Mouse (Mus musculus) R1 (cell line): ENCODE measurements around the gene Zbtb37.
A peak's percentile ranks its signal among the peaks of the same experiment; 100 is the strongest.

Experiments
- DNase-seq: peaks from one replicate; pipeline ENCODE4 v3.0.0-alpha.2; 2018; ENCODE audit warnings: low read depth, low spot score

The Zbtb37 gene

GRCm38 (mm10) chr1:161034435-161035280, at the start of gene Zbtb37:
Zbtb37 (minus strand) TSS chr1:161034849.
- DNase-seq = peak; percentile 98

- DNase-seq = no peak
Observed at GRCm38 (mm10) chr1:161077243-161077642, 42.6 kb upstream of the Zbtb37 start.

DNA sequence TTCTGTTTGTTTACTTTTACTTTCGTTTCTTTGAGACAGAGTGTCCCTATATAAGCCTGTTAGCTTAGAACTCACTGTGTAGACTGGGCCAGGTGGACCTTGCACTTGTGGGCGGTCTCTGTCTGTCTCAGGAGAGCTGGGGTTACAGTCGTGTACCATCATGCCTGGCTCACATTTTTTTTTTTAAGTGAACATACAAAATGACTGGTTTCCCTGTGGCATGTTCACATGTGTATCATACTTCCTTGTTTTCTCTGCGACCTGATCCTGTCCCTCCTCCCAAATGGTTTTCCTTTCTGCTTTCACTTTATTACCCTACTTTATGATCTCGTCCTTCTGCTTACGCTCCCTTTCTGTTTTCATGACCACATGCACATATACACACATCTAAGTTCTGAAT, 41.6 kb upstream of the Zbtb37 start:
- no peak for DNase-seq

- DNase-seq = no peak
Observed at GRCm38 (mm10) chr1:161071272-161071620, 36.6 kb upstream of the Zbtb37 start.

DNA sequence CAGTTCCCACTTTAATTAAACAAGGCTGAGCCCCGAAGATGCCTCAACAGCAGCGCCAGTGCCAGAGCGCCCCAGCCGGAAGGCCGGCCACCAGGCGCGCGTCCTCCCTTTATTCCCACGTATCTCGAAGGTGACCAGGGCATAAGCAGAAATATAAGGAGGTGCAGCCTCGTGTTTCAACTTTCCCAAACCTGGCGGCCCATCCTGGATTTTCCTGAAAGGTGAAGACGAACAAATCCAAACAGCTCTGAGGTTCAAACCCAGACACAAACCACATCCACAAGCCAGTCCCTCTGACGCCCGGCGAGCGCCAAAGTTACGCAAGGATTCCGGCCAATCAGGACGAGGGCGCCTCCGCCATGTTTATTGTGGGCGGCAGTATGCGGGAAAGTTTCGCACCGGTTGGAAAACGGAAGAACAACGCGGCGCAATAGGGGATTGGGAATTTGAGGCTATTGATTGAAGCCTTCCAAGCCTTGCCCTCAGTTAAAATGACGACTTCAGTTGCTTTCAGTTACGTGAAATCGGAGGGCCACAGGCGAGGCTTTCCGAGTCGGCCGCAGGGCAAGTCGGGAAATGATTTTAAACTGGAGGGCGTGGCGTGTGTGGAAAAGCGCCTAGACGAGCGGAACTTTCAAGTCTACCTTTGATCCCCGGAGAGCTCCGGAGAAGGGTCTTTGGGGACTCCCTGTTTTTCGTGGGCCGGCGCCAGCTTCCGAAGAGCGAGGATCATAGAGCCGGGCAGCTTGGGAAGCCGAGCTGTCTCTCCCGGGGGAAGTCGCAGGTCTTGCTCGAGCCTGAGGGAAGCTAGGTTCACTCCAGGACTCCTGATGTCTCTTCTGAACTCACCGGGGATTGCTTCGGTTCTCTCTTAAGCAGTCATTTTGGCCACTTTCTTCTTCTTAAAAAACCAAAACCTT, 36.0 kb upstream of the Zbtb37 start, which contains the start of the genes Dars2 and Cenpl:
TSS of gene Dars2 (minus strand) at position 307 of the 920 bp plus-strand sequence.
TSS of gene Cenpl (plus strand) at position 362 of the 920 bp plus-strand sequence.
- peak; percentile 99 for DNase-seq

- no peak for DNase-seq
Observed at GRCm38 (mm10) chr1:161063351-161063750, 28.7 kb upstream of the Zbtb37 start.

DNA sequence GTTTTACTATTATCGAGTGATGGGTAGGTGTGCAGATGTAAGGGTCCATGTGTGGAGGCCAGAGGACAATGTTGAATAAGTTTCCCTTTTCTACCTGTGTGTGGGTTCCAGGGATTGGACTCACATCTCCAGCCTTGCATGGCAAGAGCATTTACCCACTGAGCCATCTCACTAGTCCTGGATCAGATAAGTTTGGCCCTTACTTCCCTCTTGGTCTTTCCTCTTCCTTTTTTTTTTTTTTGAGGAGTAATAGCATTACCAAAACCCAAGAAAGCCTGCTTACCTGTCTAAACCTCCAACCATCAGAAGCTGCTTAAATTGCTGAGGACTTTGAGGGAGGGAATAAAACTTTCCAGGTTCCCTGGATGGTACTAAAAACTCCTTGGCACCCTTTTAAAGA, 22.5 kb upstream of the Zbtb37 start:
- no peak for DNase-seq

DNA sequence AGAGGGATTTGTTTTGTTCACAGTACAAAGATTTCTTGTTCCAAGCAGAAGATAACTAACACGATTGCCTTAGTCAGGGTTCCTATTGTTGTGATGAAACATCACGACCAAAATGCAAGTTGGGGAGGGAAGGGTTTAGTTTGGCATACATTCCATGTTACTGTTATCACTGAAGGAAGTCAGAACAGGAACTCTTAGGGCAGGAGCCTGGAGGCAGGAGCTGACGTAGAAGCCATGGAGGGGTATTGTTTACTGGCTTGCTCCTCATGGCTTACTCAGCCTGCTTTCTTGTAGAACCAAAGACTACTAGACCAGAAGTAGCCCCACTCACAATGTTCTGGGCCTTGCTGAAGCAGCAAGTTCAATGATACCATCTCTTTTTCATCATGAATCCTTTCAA, 12.3 kb upstream of the Zbtb37 start:
- no peak for DNase-seq

- peak; percentile 48 for DNase-seq
Observed at GRCm38 (mm10) chr1:161041261-161042020, 6.8 kb upstream of the Zbtb37 start.

- DNase-seq = peak; percentile 81
Observed at GRCm38 (mm10) chr1:161040855-161041254, 6.2 kb upstream of the Zbtb37 start.

DNA sequence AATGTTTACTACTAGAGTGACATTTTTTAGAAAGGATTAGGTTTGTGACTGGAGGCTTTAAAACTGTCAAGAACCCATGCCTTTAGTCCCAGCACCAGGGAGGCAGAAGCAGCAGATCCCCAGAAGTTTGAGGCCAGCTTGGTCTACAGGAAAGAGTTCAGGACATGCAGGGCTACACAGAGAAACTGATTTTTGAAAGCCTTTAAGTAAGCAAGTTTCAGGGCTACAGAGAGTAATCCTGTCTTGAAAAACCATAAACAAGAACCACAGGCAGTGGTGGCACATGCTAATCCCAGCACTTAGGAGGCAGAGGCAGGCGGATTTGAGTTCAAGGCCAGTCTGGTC, 5.7 kb upstream of the Zbtb37 start:
- peak; percentile 82 for DNase-seq

GRCm38 (mm10) chr1:161039741-161040425, 5.2 kb upstream of the Zbtb37 start:
- DNase-seq = peak; percentile 89

DNA sequence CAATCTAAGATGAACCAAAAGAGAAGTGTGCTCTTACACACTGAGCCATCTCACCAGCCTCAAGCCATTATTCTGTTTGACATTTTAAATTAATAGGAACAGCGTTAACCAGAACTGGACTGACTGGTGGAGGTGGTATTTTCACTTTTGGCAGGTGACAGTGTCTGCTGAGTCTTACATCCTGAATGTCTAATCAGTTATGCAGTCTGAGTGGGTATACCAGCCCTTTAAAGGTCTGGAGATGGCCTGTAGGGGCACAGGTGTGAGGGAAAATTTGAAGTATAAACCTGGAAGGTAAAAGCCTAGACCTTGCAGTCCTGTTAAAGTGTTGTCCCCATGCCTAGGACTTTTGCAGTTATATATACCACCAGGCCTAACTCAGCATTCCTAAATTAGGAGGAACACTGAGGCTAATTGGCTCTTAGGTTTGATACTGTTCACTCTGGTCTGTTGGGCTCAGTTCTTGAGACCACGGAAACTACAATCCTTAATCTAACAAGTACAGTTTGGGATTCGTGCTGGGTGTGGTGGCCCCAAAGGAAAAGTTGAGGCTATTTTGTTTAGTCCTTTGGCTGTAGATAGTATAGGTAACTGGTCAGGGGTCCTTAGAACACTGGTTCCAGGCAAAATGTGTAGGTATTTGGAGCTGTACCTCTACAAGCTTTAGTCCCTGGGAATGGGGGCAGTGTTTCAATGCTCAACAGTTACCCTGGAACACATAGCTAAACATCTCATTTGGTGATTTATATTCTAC, 4.5 kb upstream of the Zbtb37 start:
- peak; percentile 43 for DNase-seq

GRCm38 (mm10) chr1:161038004-161038403, 3.4 kb upstream of the Zbtb37 start:
- peak; percentile 18 for DNase-seq

- DNase-seq = no peak
Observed at GRCm38 (mm10) chr1:161037599-161037998, 3.0 kb upstream of the Zbtb37 start.

DNA sequence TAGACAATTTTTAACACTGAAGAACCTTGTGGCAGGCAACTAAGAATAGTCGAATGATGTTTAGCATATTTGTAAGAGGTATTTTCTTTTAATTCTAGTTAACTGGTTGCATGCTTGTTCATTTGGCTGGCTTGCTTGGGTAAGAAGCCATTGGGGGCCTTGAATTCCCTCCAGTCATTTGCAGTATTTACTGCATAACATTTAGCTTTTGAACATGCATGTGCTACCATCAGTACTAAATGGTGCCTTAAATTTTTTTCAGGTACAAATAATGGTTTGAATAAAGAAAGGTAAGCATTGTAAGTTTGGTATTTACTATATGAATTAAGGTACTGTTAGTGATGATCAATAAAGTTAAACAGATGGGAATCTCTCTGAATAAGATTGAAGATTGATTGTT, 2.4 kb upstream of the Zbtb37 start:
- peak; percentile 19 for DNase-seq

- DNase-seq = peak; percentile 54
Observed at GRCm38 (mm10) chr1:161036411-161036841, 1.8 kb upstream of the Zbtb37 start.

DNA sequence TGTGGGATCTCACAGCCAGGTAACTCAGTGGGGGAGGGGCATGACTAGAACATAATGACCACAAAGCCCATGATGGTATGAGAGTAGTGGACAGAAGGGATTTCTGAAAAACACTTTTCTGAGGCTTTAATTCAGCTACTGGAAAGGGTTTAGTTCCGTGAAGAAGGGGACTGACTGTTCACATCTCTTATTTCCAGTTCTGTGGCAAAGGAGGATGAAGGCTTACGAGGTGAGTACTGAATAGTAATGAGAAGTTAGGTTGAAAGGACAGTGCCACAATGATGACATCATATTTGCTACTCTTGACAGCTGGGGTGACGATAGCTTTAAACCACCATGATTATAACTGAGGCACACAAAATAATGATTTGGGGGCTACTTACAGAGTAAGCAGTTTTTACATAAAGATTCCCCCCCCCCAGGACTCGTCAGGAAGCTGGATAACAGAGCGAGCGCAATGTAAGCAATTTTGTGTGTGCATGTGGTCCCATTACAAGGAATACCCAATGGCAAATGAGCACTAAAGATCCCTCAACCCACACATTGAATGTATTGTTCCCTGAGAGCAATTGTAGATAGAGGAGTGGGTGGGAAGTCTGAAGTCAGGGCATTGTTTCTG, 1.2 kb upstream of the Zbtb37 start:
- peak; percentile 61 for DNase-seq

DNA sequence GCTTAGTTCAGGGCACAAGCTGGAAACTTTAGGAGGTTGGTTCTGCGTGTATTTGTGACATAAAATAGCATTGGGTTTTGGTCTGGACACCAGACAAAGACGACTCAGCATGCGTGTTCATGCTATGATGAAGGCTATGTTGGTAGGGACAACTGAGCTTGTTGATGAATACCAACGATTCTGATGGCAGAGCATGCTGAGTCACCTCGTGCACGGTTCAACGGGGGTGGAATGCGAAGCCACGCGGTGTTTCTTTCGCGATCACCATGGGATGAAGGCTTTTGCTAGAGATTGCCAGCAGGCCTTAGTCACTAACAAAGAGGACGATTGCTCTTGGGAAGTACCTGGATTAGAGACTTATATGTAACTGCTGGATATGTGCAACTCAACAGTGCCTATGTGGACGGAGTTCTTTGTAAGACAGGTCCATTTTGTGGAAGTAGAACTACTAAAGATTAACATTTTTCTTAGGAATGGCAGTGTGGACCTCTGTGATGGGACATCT, 684 bp upstream of the Zbtb37 start:
- DNase-seq = peak; percentile 70
